Mouse (Mus musculus) lung, adult 2 months (tissue): ENCODE measurements around the gene Fubp3. TPM values are rescaled to one million over a fixed set of nuclear protein-coding genes. Genes with fewer than 3 reads are reported as not detected.
A peak's percentile ranks its signal among the peaks of the same experiment; 100 is the strongest.

Experiments used
- DNase-seq: peaks from one replicate; pipeline ENCODE4 v3.0.0; 2022
- H3K4me1 ChIP-seq: fragments of 200-500 bp; 2 replicates; pipeline ENCODE4 v1.6.1; 2011; ENCODE audit warnings: low read length; ENCODE audit not compliant: control insufficient read depth, insufficient read depth
- H3K4me3 ChIP-seq: fragments of 200-500 bp; replicated peaks from 2 replicates; pipeline ENCODE3; 2011; ENCODE audit warnings: low read depth, mild to moderate bottlenecking, control low read depth, low read length; ENCODE audit errors: extremely low read depth
- CTCF ChIP-seq: fragments of 200-500 bp; IDR thresholded peaks from 2 replicates; pipeline ENCODE4 v1.5.1; 2011; ENCODE audit warnings: mild to moderate bottlenecking, low read length, control low read depth; ENCODE audit not compliant: insufficient read depth
- POLR2A ChIP-seq: fragments of 200-500 bp; IDR thresholded peaks from 2 replicates; pipeline ENCODE4 v1.6.1; 2011; ENCODE audit warnings: low read depth, mild to moderate bottlenecking, control low read depth, low read length, borderline replicate concordance; ENCODE audit errors: extremely low read depth
- WGBS: fragments of 180-500 bp; shearing (Covaris S2); methylation state at CpG from one replicate; pipeline ENCODE4 v1.1.7; 2018; 5-methylcytosine and 5-hydroxymethylcytosine counted together
- polyA plus RNA-seq: library from polyadenylated mRNA; depleted of rRNA; stranded (reverse); fragments of >200 nt; gene quantifications from 2 replicates; pipeline ENCODE4 v1.2.3, GENCODE M21; 2012

Fubp3 gene
- polyA plus RNA-seq, 1 experiment, result 46.4 TPM

DNA sequence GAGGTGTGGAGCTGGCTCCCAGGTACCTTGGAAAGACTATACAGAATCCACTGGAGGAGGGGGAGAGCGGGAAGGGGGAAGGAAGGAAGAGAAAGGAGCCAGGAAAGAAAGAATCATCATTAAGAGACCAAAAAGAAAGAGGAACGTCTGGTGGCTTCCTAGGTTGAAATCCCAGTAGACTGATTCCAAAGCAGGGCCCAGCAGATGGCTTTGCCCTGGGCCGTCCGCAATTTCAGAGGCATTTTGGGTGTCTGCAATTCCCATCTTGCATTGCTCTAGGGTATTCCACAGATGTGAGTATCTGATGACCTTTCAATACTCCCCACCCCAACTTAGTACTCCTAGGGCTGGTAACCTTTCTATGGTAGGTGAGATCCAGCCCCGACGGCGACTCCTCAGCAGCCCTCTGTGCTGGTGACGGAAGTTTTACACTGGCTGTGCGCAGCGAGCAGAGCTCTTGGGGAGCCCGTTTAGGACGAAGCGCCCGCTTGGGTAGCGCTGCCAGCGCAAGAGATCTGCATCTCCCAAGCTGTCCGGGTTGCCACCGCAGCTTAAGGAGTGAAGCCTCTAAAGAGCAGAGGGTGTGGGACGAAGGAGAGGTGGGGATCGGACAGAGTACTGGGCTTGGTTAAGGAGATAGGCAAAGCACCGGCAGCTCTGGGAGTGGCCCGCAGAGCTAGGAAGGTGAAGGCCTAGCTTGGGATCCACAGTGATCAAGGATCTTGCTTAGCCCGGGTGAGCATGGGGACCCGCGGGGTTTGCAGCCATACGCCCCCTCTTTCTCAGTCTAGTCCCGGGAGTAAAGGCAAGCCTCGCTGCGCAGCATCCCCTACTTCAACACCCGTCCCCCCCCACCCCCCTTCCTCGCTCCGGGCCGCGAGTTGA lies 66.4 kb downstream of the Fubp3 start:
- 3% methylated on average over 34 of the region's 34 CpGs for WGBS
- no peak overlapping the region for H3K4me3 ChIP-seq
- H3K4me1 ChIP-seq, result peaks cover 3% of the 10 kb centered on the region
- no peak for DNase-seq
- no peak for TF ChIP-seq CTCF
- TF ChIP-seq POLR2A, result no peak

DNA sequence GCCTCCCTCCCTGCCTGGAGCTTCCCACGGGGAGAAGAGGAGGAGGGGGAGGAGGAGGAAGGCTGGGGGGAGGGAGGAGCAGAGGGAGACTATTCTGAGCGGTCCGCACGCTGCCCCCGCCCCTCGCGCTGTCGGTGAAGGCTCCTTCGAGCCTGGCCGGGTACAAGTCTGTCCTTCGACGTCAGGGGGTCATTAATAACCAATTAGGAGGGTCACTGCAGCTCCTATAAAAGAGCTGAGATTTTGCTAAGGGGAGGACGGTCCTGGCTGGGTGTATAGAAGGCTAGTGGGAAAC lies 67.0 kb downstream of the Fubp3 start:
- DNase-seq, result no peak
- 1% methylated on average over 12 of the region's 13 CpGs for WGBS
- peaks cover 3% of the 10 kb centered on the region for H3K4me1 ChIP-seq
- TF ChIP-seq POLR2A, result no peak
- TF ChIP-seq CTCF, result no peak
- H3K4me3 ChIP-seq, result no peak overlapping the region

DNA sequence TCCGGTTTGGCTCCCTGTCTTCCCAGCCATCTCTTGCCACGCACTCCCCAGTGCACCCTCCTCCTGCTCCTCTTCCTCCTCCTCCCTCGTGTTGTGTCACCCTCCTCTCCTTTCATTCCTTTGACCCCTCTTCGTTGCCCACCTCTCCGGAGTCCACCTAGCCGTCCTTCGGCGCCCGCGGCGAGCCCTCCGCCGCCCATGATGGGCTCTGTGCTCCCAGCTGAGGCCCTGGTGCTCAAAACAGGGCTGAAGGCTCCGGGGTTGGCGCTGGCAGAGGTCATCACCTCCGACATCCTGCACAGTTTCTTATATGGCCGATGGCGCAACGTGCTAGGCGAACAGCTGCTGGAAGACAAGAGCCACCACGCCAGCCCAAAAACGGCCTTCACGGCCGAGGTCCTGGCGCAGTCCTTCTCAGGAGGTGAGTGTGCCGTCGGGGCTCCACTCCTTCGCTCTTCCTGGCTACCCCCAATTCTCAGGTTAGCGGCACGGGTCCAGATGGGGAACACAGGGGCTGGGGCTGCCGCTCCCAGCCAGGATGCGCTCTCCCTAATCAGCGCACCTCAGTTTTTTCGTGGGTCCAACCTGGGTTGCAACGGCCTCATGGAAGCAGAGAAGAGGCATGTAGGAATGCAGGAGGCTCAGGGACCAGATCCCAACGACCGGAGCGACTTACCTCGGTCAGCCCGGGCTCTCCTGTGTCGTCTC lies 67.6 kb downstream of the Fubp3 start, which contains the start of gene Prdm12:
Gene Prdm12 (plus strand): TSS at position 137 of the 708 bp plus-strand sequence.
- Histone ChIP-seq H3K4me1 (peaks cover 3% of the 10 kb centered on the region), H3K4me3 (no peak within 1 kb of the TSS)
- no peak for DNase-seq
- 3% methylated on average over 41 of the region's 41 CpGs for WGBS
- TF ChIP-seq CTCF (no peak), POLR2A (no peak)

DNA sequence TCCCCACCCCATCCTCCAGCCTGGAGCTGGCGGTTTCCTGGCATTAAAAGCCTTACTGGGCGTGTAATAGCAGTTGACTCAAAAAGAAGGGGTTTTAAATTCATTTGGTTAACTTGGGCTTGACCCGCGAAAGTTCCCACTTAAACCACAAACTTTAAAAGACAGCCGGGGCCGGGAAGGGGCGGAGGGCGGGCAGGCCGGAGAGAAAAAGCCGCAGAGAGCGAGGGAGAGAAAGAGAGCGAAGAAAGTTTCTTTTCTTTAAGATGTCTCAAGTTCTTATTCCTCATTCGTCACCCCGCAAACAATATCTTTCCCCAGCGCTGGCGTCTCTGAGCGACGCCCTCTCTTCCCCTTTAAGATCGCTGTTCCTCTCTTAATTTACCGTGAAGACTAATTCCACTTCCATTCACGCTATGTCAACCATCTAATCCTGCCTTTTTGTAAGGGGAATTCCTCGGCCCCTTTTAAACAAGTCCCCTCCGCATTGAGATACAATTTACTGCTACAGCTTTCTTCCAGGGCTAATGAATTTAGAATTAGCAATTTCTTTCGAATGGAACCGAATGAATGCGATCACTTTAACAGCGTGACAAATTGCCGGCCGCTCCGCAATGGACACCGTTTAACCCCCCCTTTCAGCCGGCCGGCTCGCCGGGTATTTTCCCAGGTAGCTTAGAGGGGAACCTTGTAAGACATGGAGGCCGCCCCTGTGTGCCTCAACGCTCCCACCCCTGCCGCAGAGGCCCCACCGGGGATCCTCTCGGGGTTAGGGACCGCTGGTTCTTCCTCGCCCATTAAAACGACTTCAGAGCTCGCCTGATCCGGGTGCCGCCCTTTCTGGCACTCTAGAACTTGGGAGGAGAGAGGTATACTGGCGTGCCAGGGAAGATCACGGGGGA lies 68.4 kb downstream of the Fubp3 start:
- WGBS, result 2% methylated on average over 48 of the region's 48 CpGs
- no peak for DNase-seq
- Histone ChIP-seq H3K4me3 (no peak overlapping the region), H3K4me1 (peaks cover 3% of the 10 kb centered on the region)
- TF ChIP-seq CTCF, result no peak
- no peak for TF ChIP-seq POLR2A

DNA sequence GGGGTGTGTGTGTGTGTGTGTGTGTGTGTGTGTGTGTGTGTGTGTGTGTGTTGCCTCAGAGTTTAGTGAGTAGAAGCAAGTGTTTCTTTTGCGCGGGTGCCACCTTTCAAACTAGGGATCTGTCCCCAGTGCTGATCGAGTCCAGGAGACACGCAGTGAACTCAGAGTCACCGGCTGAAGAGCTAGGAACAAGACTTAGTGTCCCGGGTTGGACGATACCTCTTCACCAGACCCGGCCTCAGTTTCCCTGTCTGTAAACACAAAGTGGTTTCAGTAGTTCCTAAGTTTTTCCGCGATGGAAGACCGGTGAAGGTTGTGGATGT lies 69.0 kb downstream of the Fubp3 start:
- 3% methylated on average over 11 of the region's 11 CpGs for WGBS
- Histone ChIP-seq H3K4me3 (no peak overlapping the region), H3K4me1 (peaks cover 3% of the 10 kb centered on the region; the same call in 1 of the 2 replicates)
- TF ChIP-seq POLR2A (no peak), CTCF (no peak)
- DNase-seq, result no peak

DNA sequence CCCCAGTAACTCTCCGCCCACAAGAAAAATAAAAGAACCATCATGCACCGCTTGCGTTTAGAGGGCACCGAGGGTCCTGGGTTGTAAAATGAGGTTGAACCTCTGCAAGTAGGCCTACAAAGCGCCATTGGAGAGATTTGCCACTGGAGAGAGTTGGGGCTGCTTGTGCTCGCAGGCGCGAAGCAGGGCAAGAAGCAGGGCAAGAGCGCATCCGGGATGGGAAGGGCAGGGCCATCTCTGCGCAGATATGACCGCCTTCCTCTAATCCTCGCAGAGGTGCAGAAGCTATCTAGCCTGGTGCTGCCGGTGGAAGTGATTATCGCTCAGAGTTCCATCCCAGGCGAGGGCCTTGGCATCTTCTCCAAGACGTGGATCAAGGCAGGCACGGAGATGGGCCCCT lies 69.5 kb downstream of the Fubp3 start:
- 5% methylated on average over 18 of the region's 18 CpGs for WGBS
- Histone ChIP-seq H3K4me1 (peaks cover 3% of the 10 kb centered on the region; the same call in 1 of the 2 replicates), H3K4me3 (no peak overlapping the region)
- no peak for DNase-seq
- TF ChIP-seq POLR2A (no peak), CTCF (no peak)

DNA sequence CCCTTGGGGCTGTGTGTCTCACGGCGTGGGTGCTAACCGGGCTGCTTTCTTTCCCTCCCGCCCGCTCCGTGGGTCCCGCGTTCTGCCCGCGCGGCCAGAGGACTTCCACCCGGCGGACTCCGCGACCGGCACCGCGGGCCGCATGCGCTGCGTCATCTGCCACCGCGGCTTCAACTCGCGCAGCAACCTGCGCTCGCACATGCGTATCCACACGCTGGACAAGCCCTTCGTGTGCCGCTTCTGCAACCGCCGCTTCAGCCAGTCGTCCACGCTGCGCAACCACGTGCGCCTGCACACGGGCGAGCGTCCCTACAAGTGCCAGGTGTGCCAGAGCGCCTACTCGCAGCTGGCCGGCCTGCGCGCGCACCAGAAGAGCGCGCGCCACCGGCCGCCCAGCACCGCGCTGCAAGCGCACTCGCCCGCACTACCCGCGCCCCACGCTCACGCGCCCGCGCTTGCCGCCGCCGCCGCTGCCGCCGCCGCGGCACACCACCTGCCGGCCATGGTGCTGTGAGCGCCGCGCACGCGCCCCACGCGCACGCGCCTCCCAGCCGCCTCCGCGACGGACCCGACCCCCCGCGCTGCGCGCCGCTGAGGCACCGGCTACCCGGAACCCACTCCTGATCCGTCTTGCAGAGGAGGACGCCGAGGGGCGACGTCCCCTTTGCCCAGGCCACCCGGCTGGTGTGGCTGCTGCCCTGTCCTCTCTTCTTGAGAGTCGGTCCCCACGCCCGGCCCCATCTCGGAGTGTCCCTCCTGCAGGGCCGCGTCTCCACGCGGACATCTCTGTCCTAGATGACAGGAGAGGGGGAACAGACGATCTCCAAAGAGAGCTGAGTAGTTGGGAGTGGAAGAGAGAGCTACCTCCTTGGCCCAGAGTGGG lies 81.8 kb downstream of the Fubp3 start:
- Histone ChIP-seq H3K4me3 (no peak overlapping the region), H3K4me1 (no peaks in the 10 kb centered on the region)
- no peak for DNase-seq
- WGBS, result 1% methylated on average over 106 of the region's 109 CpGs
- no peak for TF ChIP-seq POLR2A
- TF ChIP-seq CTCF, result no peak

DNA sequence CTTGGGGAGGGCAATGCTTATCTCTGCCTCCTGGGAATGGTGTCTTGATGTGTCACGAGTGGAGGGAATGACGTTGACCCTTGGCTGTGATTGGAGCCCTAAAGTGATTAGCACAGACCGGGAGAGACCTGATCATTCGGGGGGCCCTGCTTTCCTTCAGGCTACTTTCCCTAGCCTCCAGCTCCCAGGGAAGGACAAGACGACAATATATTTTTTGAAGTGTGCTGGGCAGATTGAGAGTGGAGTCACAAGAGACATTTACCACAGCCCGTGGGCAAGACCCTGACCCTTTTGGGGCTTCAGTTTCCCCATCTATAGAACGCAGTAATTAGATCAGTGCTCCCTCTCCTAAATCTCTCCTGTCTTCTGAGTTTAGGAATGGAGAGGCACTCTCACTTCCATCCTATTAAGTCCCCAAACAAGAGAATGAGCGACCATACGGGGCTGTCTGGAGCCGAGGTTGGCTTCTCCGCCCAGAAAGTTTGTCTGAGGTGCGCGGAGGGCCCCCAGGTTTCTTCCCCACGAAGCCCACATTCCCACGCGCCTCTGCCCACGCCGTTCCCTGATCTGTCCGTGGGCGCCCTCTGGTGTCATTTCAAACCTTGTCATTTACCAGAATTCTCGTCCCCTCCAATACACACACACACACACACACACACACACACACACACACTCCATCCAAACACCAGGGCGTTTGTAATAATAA lies 82.6 kb downstream of the Fubp3 start:
- H3K4me1 ChIP-seq, result no peaks in the 10 kb centered on the region
- WGBS, result 4% methylated on average over 22 of the region's 22 CpGs
- peak; percentile 44 for DNase-seq
- H3K4me3 ChIP-seq, result no peak overlapping the region
- TF ChIP-seq POLR2A (no peak), CTCF (peak; percentile 34)
